ENCODE assay signal across 12 mouse cellular contexts in genomic region chr5:3800881-3801280, GRCm38 (mm10). TPM values are rescaled to one million over a fixed set of nuclear protein-coding genes. Genes with fewer than 3 reads are reported as not detected.
A peak's percentile ranks its signal among the peaks of the same experiment; 100 is the strongest.
DNase-seq lines count a peak whose midpoint lies in the region; ATAC-seq and TF ChIP-seq lines count a peak whose summit lies in the region.
"Had no signal": no experiment of that assay in that cellular context is flagged by ENCODE, and none has a peak within 500 bp of the region (broad histone marks: within the 10 kb centered on the region; RNA-seq: fewer than 3 reads in every experiment).

No protein-coding gene starts in this region.

- peak overlapping the region; percentile 60; the same call in 1 of the 2 replicates for H3K27ac ChIP-seq in kidney, adult 2 months (ENCODE audit: insufficient read depth, low read depth, low read length)
- no peak overlapping the region for H3K27ac ChIP-seq in hindbrain, embryonic 12.5 days
- no peak overlapping the region for H3K27ac ChIP-seq in midbrain, embryonic 13.5 days

- 56% methylated on average over 4 of the region's 4 CpGs for WGBS in kidney, adult 2 months
- 82% methylated on average over 4 of the region's 4 CpGs for WGBS in hindbrain, embryonic 12.5 days
- 81% methylated on average over 4 of the region's 4 CpGs for WGBS in midbrain, embryonic 13.5 days

- H3K4me3 ChIP-seq in kidney, adult 2 months (ENCODE audit: insufficient read depth, low read depth, low read length) = peak overlapping the region; percentile 22; the same call in 1 of the 2 replicates
- H3K4me3 ChIP-seq in hindbrain, embryonic 12.5 days = no peak overlapping the region
- H3K4me3 ChIP-seq in midbrain, embryonic 13.5 days (replicated peaks) = peak overlapping the region; percentile 25

- H3K4me1 ChIP-seq in kidney, adult 2 months (ENCODE audit: control insufficient read depth, insufficient read depth, low read length) = peaks cover 6% of the 10 kb centered on the region; the same call in 1 of the 2 replicates
- H3K4me1 ChIP-seq in hindbrain, embryonic 12.5 days = peaks cover 13% of the 10 kb centered on the region
- H3K4me1 ChIP-seq in midbrain, embryonic 13.5 days (replicated peaks) = peaks cover 26% of the 10 kb centered on the region

- no peak for TF ChIP-seq CTCF in kidney, adult 2 months (conservative IDR thresholded peaks at IDR 0.05; ENCODE audit: insufficient read depth, insufficient read length, low read depth, low read length)

- peak overlapping the region; percentile 89 for H3K4me2 ChIP-seq in hindbrain, embryonic 12.5 days (replicated peaks)
- peak overlapping the region; percentile 49 for H3K4me2 ChIP-seq in midbrain, embryonic 13.5 days (replicated peaks)

- no peaks in the 10 kb centered on the region for H3K9me3 ChIP-seq in hindbrain, embryonic 12.5 days (replicated peaks)
- H3K9me3 ChIP-seq in midbrain, embryonic 13.5 days = no peaks in the 10 kb centered on the region

- TF ChIP-seq POLR2A in kidney, adult 2 months (IDR thresholded peaks at IDR 0.05; ENCODE audit: low read depth, low read length) = no peak

- H3K36me3 ChIP-seq in kidney, adult 2 months (ENCODE audit: control insufficient read depth, insufficient read depth, low read length) = no peaks in the 10 kb centered on the region
- H3K36me3 ChIP-seq in hindbrain, embryonic 12.5 days = no peaks in the 10 kb centered on the region
- no peaks in the 10 kb centered on the region for H3K36me3 ChIP-seq in midbrain, embryonic 13.5 days

- no peak for DNase-seq in kidney, adult 2 months
- no peak for DNase-seq in kidney, postnatal 4 days
- DNase-seq in c-Kit-positive CD71-positive TER-119-positive erythroid progenitor cells, embryonic 14.5 days (ENCODE audit: low spot score) = no peak
- DNase-seq in natural killer cell, adult 2 months (ENCODE audit: low spot score in 2 of 2) = no peak
- no peak for DNase-seq in cerebellum, postnatal 10 days
- DNase-seq: adrenal gland, postnatal 25 days; cerebellum, postnatal 25 days; layer of hippocampus, postnatal 36 days; lung, postnatal 4 days had no signal

- H3K27me3 ChIP-seq in kidney, adult 2 months (replicated peaks; ENCODE audit: control insufficient read depth, insufficient read depth, low read length) = no peaks in the 10 kb centered on the region
- H3K27me3 ChIP-seq in hindbrain, embryonic 12.5 days = no peaks in the 10 kb centered on the region
- H3K27me3 ChIP-seq in midbrain, embryonic 13.5 days = no peaks in the 10 kb centered on the region

- H3K9ac ChIP-seq in hindbrain, embryonic 12.5 days = no peak overlapping the region
- H3K9ac ChIP-seq in midbrain, embryonic 13.5 days (replicated peaks) = 0 out of 2 replicates have a peak overlapping the region, but pooled peaks have one; percentile 29

- ATAC-seq in CD4-positive, CD25-positive, alpha-beta regulatory T cell, adult 4 months = peak; percentile 25
- no peak for ATAC-seq in hindbrain, embryonic 12.5 days (ENCODE audit: low FRiP score)
- ATAC-seq in midbrain, embryonic 13.5 days = no peak

RNA-seq across cellular contexts. Expression of gene Ankib1, which starts 1.8 kb away (rescaled TPM):
- 21.9 and 22.3 TPM in 2 replicates for polyA plus RNA-seq in kidney, adult 2 months (2012; rRNA removed)
- polyA plus RNA-seq in CD4-positive, CD25-positive, alpha-beta regulatory T cell, adult 4 months (2017; shearing (Covaris generic)) = 10 to 100 TPM; 13.7 to 17.5 TPM
- polyA plus RNA-seq in hindbrain, embryonic 12.5 days (2016; fragmentation: Nextera tagmentation; extraction: Ambion mirVana) = 24.1 and 26.1 TPM in 2 replicates
- 17.6 and 18.2 TPM in 2 replicates for polyA plus RNA-seq in midbrain, embryonic 13.5 days (2015; fragmentation: Nextera tagmentation; extraction: Ambion mirVana)

RNA-seq across cellular contexts. Expression of gene Krit1, which starts 2.1 kb away (rescaled TPM):
- 6.9 and 8.3 TPM in 2 replicates for polyA plus RNA-seq in kidney, adult 2 months (2012; rRNA removed)
- 100 to 1,000 TPM; 118 to 129 TPM for polyA plus RNA-seq in CD4-positive, CD25-positive, alpha-beta regulatory T cell, adult 4 months (2017; shearing (Covaris generic))
- polyA plus RNA-seq in hindbrain, embryonic 12.5 days (2016; fragmentation: Nextera tagmentation; extraction: Ambion mirVana) = 75.2 and 80.2 TPM in 2 replicates
- 71.6 and 73.3 TPM in 2 replicates for polyA plus RNA-seq in midbrain, embryonic 13.5 days (2015; fragmentation: Nextera tagmentation; extraction: Ambion mirVana)

RNA-seq across cellular contexts. Expression of gene Lrrd1, which starts 44.1 kb away (rescaled TPM):
- 0.11 and 0.20 TPM in 2 replicates for polyA plus RNA-seq in kidney, adult 2 months (2012; rRNA removed)
- under 1 TPM in 1 of 2 experiments, not detected in 1; 0.28 TPM for polyA plus RNA-seq in CD4-positive, CD25-positive, alpha-beta regulatory T cell, adult 4 months (2017; shearing (Covaris generic))
- polyA plus RNA-seq in hindbrain, embryonic 12.5 days (2016; fragmentation: Nextera tagmentation; extraction: Ambion mirVana) = 0.14 TPM in 1 of 2 replicates, not detected in the other
- polyA plus RNA-seq in midbrain, embryonic 13.5 days (2015; fragmentation: Nextera tagmentation; extraction: Ambion mirVana) = 0.15 and 0.16 TPM in 2 replicates
